In genomic region chr16:36582073-36582472, GRCm38 (mm10) we compare ENCODE assay signal across 18 mouse cellular contexts. TPM values are rescaled to one million over a fixed set of nuclear protein-coding genes. Genes with fewer than 3 reads are reported as not detected.
"Had no signal": no experiment of that assay in that cellular context is flagged by ENCODE, and none has a peak within 500 bp of the region (broad histone marks: within the 10 kb centered on the region; RNA-seq: fewer than 3 reads in every experiment).

No protein-coding gene starts in this region.

- H3K27ac ChIP-seq: lung, embryonic 15.5 days; macrophage; midbrain, embryonic 13.5 days; midbrain, embryonic 15.5 days; neural tube, embryonic 12.5 days; stomach, embryonic 15.5 days; stomach, postnatal 0 days had no signal

- H3K9ac ChIP-seq: lung, embryonic 15.5 days; midbrain, embryonic 13.5 days; midbrain, embryonic 15.5 days; neural tube, embryonic 12.5 days; stomach, embryonic 15.5 days had no signal

- H3K9me3 ChIP-seq: lung, embryonic 15.5 days; megakaryocyte, embryonic 14.5 days; midbrain, embryonic 15.5 days; neural tube, embryonic 12.5 days; stomach, embryonic 15.5 days had no signal

- ATAC-seq: lung, postnatal 0 days; midbrain, embryonic 13.5 days; midbrain, embryonic 15.5 days had no signal

- DNase-seq: lung, adult 2 months; lung, postnatal 14 days; lung, postnatal 36 days; right cerebral cortex, postnatal 14 days; thymus, adult 2 months; thymus, postnatal 25 days; thymus, postnatal 4 days had no signal

- H3K4me3 ChIP-seq: lung, embryonic 15.5 days; megakaryocyte, embryonic 14.5 days; midbrain, embryonic 13.5 days; midbrain, embryonic 15.5 days; neural tube, embryonic 12.5 days; stomach, embryonic 15.5 days had no signal

- H3K36me3 ChIP-seq: lung, embryonic 15.5 days; midbrain, embryonic 13.5 days; midbrain, embryonic 15.5 days; neural tube, embryonic 12.5 days; stomach, embryonic 15.5 days had no signal

- H3K27me3 ChIP-seq: lung, embryonic 15.5 days; megakaryocyte, embryonic 14.5 days; midbrain, embryonic 13.5 days; midbrain, embryonic 15.5 days; neural tube, embryonic 12.5 days; stomach, embryonic 15.5 days had no signal

- H3K4me1 ChIP-seq: lung, embryonic 15.5 days; megakaryocyte, embryonic 14.5 days; midbrain, embryonic 13.5 days; midbrain, embryonic 15.5 days; neural tube, embryonic 12.5 days; stomach, embryonic 15.5 days had no signal

- H3K4me2 ChIP-seq: lung, embryonic 15.5 days; midbrain, embryonic 11.5 days; midbrain, embryonic 13.5 days; midbrain, embryonic 15.5 days; neural tube, embryonic 12.5 days; stomach, embryonic 15.5 days had no signal

RNA-seq across cellular contexts. Expression of gene Casr, which starts 20.1 kb away (rescaled TPM):
- polyA plus RNA-seq: macrophage; neural tube, embryonic 12.5 days; neural tube, embryonic 14.5 days had no signal
